Mouse (Mus musculus): ENCODE measurements around the gene Vmp1. TPM values are rescaled to one million over a fixed set of nuclear protein-coding genes. Genes with fewer than 3 reads are reported as not detected.

Vmp1 gene
- polyA plus RNA-seq, 1 experiment from 2014 or later, result 88.7 TPM

DNA sequence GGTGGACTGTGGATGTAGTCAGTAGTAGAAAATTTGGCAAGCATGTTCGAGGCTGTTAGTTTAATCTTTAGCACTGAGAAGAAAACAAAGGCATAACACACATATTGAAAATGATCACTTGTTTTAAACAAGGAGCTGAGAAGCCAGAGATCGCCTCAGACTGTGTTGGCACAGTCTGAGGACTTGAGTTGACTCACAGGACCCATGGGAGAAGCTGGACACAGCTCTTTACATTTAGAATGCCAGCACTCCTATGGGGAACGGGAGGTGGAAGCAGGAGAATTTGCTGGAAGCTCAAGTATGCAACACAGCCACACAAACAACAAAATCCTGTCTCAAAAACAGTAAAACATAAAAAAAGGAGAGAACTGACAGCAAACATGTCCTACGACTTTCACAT, 29.5 kb downstream of the Vmp1 start:
- ATAC-seq (ENCODE audit: insufficient number of reproducible peaks, low FRiP score, low TSS enrichment, low read depth) (no peak), DNase-seq (ENCODE audit: low spot score) (no peak)
- H3K27ac ChIP-seq (replicated peaks; ENCODE audit: low read depth, low read length), result no peak overlapping the region
- no peak overlapping the region for H3K4me2 ChIP-seq (ENCODE audit: low read depth, severe bottlenecking)
- 93% methylated on average over 4 of the region's 4 CpGs for WGBS
- H3K4me1 ChIP-seq (ENCODE audit: control insufficient read depth, insufficient read depth, low read length), result no peaks in the 10 kb centered on the region
- no peak overlapping the region for H3K4me3 ChIP-seq (ENCODE audit: low read depth, low read length)
- no peaks in the 10 kb centered on the region for H3K27me3 ChIP-seq (ENCODE audit: control insufficient read depth, insufficient read depth, low read length)
- H3K9ac ChIP-seq (ENCODE audit: low read length), result no peak overlapping the region
- H3K9me3 ChIP-seq (ENCODE audit: control insufficient read depth, low read length), result no peaks in the 10 kb centered on the region
- H3K36me3 ChIP-seq (ENCODE audit: control insufficient read depth, insufficient read depth, low read length), result no peaks in the 10 kb centered on the region

DNA sequence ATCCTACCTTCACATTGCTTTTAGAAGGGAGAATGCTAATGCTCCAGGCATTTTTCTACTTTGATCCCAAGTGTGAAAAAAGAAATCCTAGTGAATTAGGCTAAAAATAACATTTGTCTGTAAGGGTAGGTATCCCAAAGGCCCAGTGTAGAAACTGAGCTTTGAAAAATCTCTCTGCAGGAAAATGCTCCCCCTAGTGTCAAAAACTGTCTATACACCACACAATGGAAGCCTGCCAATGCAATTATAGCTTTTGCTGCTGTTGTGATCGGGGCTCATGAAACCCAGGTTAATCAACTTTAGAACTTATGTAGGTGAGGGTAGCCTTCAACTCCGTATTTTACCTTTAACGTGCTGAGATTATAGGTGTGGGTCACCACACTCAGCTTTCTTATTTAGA, 30.2 kb downstream of the Vmp1 start:
- DNase-seq (ENCODE audit: low spot score), result peak; percentile 41

DNA sequence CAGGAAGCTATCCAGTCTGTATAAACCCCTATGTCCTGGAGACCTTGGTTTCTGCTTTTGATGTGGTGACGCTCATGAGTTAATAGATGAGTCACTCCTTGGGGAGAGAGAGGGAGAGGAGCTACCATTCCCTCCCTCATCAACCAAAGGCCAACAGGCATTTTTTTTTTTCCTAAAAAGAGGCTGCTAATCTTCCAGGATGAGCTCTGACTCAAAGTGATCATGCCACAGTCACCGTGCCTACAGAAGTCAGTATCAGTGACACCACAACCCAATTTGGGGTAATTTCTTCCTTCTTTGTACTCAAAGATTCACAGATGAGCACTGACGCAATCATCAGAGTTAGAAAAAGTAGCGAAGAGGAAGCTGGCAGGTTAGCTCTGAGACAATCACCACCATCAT, 31.1 kb downstream of the Vmp1 start:
- Histone ChIP-seq H3K4me2 (ENCODE audit: low read depth, severe bottlenecking) (no peak overlapping the region), H3K27me3 (ENCODE audit: control insufficient read depth, insufficient read depth, low read length) (no peaks in the 10 kb centered on the region), H3K4me3 (ENCODE audit: low read depth, low read length) (no peak overlapping the region), H3K36me3 (ENCODE audit: control insufficient read depth, insufficient read depth, low read length) (no peaks in the 10 kb centered on the region), H3K4me1 (ENCODE audit: control insufficient read depth, insufficient read depth, low read length) (no peaks in the 10 kb centered on the region), H3K27ac (replicated peaks; ENCODE audit: low read depth, low read length) (no peak overlapping the region), H3K9ac (ENCODE audit: low read length) (no peak overlapping the region), H3K9me3 (ENCODE audit: control insufficient read depth, low read length) (no peaks in the 10 kb centered on the region)
- no peak for DNase-seq (ENCODE audit: low spot score)
- WGBS, result 86% methylated on average over 4 of the region's 4 CpGs
- ATAC-seq (ENCODE audit: insufficient number of reproducible peaks, low FRiP score, low TSS enrichment, low read depth), result no peak

More for the DNA sequence above, 30.2 kb downstream of the Vmp1 start:
- Histone ChIP-seq H3K4me1 (ENCODE audit: control insufficient read depth, insufficient read depth, low read length) (no peaks in the 10 kb centered on the region), H3K9me3 (ENCODE audit: control insufficient read depth, low read length) (no peaks in the 10 kb centered on the region), H3K9ac (ENCODE audit: low read length) (no peak overlapping the region), H3K27me3 (ENCODE audit: control insufficient read depth, insufficient read depth, low read length) (no peaks in the 10 kb centered on the region), H3K27ac (replicated peaks; ENCODE audit: low read depth, low read length) (no peak overlapping the region), H3K36me3 (ENCODE audit: control insufficient read depth, insufficient read depth, low read length) (no peaks in the 10 kb centered on the region), H3K4me3 (ENCODE audit: low read depth, low read length) (no peak overlapping the region), H3K4me2 (ENCODE audit: low read depth, severe bottlenecking) (no peak overlapping the region)
- no peak for ATAC-seq (ENCODE audit: insufficient number of reproducible peaks, low FRiP score, low TSS enrichment, low read depth)
- 44% methylated on average over 3 of the region's 3 CpGs for WGBS

GRCm38 (mm10) chr11:86650676-86651075, 33.0 kb downstream of the Vmp1 start:
- Histone ChIP-seq H3K36me3 (ENCODE audit: control insufficient read depth, insufficient read depth, low read length) (no peaks in the 10 kb centered on the region; the same call in 1 of the 2 replicates), H3K27ac (replicated peaks; ENCODE audit: low read depth, low read length) (no peak overlapping the region), H3K9me3 (ENCODE audit: control insufficient read depth, low read length) (no peaks in the 10 kb centered on the region), H3K4me2 (ENCODE audit: low read depth, severe bottlenecking) (no peak overlapping the region), H3K4me1 (ENCODE audit: control insufficient read depth, insufficient read depth, low read length) (no peaks in the 10 kb centered on the region), H3K27me3 (ENCODE audit: control insufficient read depth, insufficient read depth, low read length) (no peaks in the 10 kb centered on the region), H3K9ac (ENCODE audit: low read length) (no peak overlapping the region), H3K4me3 (ENCODE audit: low read depth, low read length) (no peak overlapping the region)
- ATAC-seq (ENCODE audit: insufficient number of reproducible peaks, low FRiP score, low TSS enrichment, low read depth) (no peak), DNase-seq (ENCODE audit: low spot score) (no peak)
- 89% methylated on average over 6 of the region's 6 CpGs for WGBS

- no peak for DNase-seq (ENCODE audit: low spot score)
- Histone ChIP-seq H3K4me2 (ENCODE audit: low read depth, severe bottlenecking) (no peak overlapping the region), H3K27ac (replicated peaks; ENCODE audit: low read depth, low read length) (no peak overlapping the region), H3K27me3 (ENCODE audit: control insufficient read depth, insufficient read depth, low read length) (no peaks in the 10 kb centered on the region), H3K36me3 (ENCODE audit: control insufficient read depth, insufficient read depth, low read length) (no peaks in the 10 kb centered on the region; the same call in 1 of the 2 replicates), H3K4me3 (ENCODE audit: low read depth, low read length) (no peak overlapping the region), H3K4me1 (ENCODE audit: control insufficient read depth, insufficient read depth, low read length) (no peaks in the 10 kb centered on the region), H3K9me3 (ENCODE audit: control insufficient read depth, low read length) (no peaks in the 10 kb centered on the region), H3K9ac (ENCODE audit: low read length) (no peak overlapping the region)
- 79% methylated on average over 1 of the region's 1 CpGs for WGBS
- no peak for ATAC-seq (ENCODE audit: insufficient number of reproducible peaks, low FRiP score, low TSS enrichment, low read depth)
These were observed 34.1 kb downstream of the Vmp1 start for GRCm38 (mm10) chr11:86649542-86649941.

- Histone ChIP-seq H3K4me1 (ENCODE audit: control insufficient read depth, insufficient read depth, low read length) (no peaks in the 10 kb centered on the region), H3K36me3 (ENCODE audit: control insufficient read depth, insufficient read depth, low read length) (no peaks in the 10 kb centered on the region; the same call in 1 of the 2 replicates), H3K9me3 (ENCODE audit: control insufficient read depth, low read length) (no peaks in the 10 kb centered on the region), H3K9ac (ENCODE audit: low read length) (no peak overlapping the region), H3K4me3 (ENCODE audit: low read depth, low read length) (no peak overlapping the region), H3K27me3 (ENCODE audit: control insufficient read depth, insufficient read depth, low read length) (no peaks in the 10 kb centered on the region), H3K27ac (replicated peaks; ENCODE audit: low read depth, low read length) (no peak overlapping the region), H3K4me2 (ENCODE audit: low read depth, severe bottlenecking) (no peak overlapping the region)
- 80% methylated on average over 15 of the region's 15 CpGs for WGBS
- ATAC-seq (ENCODE audit: insufficient number of reproducible peaks, low FRiP score, low TSS enrichment, low read depth), result no peak
- DNase-seq (ENCODE audit: low spot score), result no peak
These were observed 35.8 kb downstream of the Vmp1 start for GRCm38 (mm10) chr11:86647706-86648447.

DNA sequence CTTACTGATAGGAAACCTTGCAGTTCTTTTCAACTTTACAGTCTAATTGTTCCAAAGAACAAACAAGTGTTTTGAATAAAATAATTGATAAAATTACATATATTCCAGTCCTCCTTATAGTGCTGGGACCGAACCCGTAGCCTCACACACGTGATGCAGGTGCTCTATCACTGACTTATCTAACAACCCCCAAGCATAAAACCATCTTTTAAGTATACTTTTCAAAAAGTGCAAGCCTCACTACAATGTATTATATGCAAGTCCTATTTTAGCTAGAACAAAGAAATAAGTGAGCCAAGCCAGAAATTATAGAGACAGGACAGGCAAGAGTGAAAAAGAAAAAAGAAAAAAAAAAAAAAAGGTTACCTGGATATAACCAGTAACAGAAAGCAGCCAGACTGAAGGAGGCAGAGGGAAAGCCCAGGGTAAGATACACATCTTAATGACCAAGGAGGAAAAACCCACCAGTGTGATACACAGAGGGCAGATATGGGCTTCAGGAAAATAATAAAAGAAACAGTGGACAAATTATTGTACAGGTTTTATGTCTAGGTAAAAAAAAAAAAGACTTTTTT, 36.7 kb downstream of the Vmp1 start:
- Histone ChIP-seq H3K27ac (replicated peaks; ENCODE audit: low read depth, low read length) (no peak overlapping the region), H3K4me2 (ENCODE audit: low read depth, severe bottlenecking) (no peak overlapping the region), H3K4me3 (ENCODE audit: low read depth, low read length) (no peak overlapping the region), H3K36me3 (ENCODE audit: control insufficient read depth, insufficient read depth, low read length) (no peaks in the 10 kb centered on the region; the same call in 1 of the 2 replicates), H3K9me3 (ENCODE audit: control insufficient read depth, low read length) (no peaks in the 10 kb centered on the region), H3K27me3 (ENCODE audit: control insufficient read depth, insufficient read depth, low read length) (no peaks in the 10 kb centered on the region), H3K4me1 (ENCODE audit: control insufficient read depth, insufficient read depth, low read length) (no peaks in the 10 kb centered on the region), H3K9ac (ENCODE audit: low read length) (no peak overlapping the region)
- DNase-seq (ENCODE audit: low spot score), result no peak
- ATAC-seq (ENCODE audit: insufficient number of reproducible peaks, low FRiP score, low TSS enrichment, low read depth), result no peak
- WGBS, result 91% methylated on average over 3 of the region's 3 CpGs

DNA sequence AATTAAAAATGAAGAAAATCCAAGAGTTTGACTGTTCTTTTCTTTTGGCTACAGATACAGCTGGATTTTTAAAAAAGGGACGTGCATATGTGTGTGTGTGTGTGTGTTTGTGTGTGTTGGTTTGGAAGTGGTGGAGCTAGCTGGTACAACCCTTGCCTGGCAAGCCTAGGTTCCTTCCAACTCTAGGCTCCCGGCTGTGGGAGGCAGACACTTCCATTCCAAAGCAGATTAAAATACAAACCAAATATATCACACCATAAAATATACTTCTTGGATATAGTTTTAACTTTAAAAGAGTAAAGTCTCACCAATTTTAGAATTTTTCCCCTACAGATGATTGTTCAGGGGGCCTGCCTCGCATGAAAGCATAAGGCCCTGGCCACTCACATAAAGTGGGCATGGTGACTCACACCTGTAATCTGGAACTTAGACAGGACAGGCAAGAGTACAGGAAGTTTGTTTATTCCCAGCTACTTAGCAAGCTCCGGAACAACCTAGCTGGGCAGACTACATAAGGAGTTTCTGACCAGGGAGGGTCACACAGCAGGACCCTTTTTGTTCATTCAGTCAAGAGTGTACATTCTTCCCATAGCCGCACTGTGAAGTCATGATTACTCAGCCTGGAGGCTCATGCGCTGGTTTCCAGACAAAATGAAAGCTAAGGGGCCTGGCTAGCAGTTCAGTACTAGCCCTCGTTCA, 37.4 kb downstream of the Vmp1 start:
- H3K27ac ChIP-seq (replicated peaks; ENCODE audit: low read depth, low read length), result no peak overlapping the region
- H3K27me3 ChIP-seq (ENCODE audit: control insufficient read depth, insufficient read depth, low read length), result no peaks in the 10 kb centered on the region
- H3K4me3 ChIP-seq (ENCODE audit: low read depth, low read length), result no peak overlapping the region
- no peak overlapping the region for H3K4me2 ChIP-seq (ENCODE audit: low read depth, severe bottlenecking)
- H3K4me1 ChIP-seq (ENCODE audit: control insufficient read depth, insufficient read depth, low read length), result no peaks in the 10 kb centered on the region
- H3K36me3 ChIP-seq (ENCODE audit: control insufficient read depth, insufficient read depth, low read length), result no peaks in the 10 kb centered on the region; the same call in 1 of the 2 replicates
- no peaks in the 10 kb centered on the region for H3K9me3 ChIP-seq (ENCODE audit: control insufficient read depth, low read length)
- 84% methylated on average over 7 of the region's 7 CpGs for WGBS
- DNase-seq (ENCODE audit: low spot score) (no peak), ATAC-seq (ENCODE audit: insufficient number of reproducible peaks, low FRiP score, low TSS enrichment, low read depth) (no peak)
- H3K9ac ChIP-seq (ENCODE audit: low read length), result no peak overlapping the region

Measured in limb, embryonic 11.5 days (tissue).